Mouse (Mus musculus) limb, embryonic 13.5 days (tissue): ENCODE data around the gene Lbx1. TPM values are rescaled to one million over a fixed set of nuclear protein-coding genes. Genes with fewer than 3 reads are reported as not detected.
A peak's percentile ranks its signal among the peaks of the same experiment; 100 is the strongest.

ENCODE experiments used
- ATAC-seq: fragments of 200-750 bp; cut with Nextera tagmentation; 2 replicates; pipeline ENCODE4 v1.8.0; 2017; ENCODE audit warnings: low read depth, moderate number of reproducible peaks, moderate TSS enrichment; ENCODE audit not compliant: low FRiP score
- H3K27ac ChIP-seq: fragments of 300-500 bp; sonication (generic); 2 replicates; pipeline ENCODE4 v1.5.1; 2015; ENCODE audit warnings: inconsistent platforms, mild to moderate bottlenecking, moderate library complexity
- H3K27me3 ChIP-seq: fragments of 300-500 bp; sonication (generic); 2 replicates; pipeline ENCODE4 v1.6.1; 2015; ENCODE audit warnings: mild to moderate bottlenecking, inconsistent platforms
- H3K36me3 ChIP-seq: fragments of 300-500 bp; sonication (generic); 2 replicates; pipeline ENCODE4 v1.6.1; 2015; ENCODE audit warnings: inconsistent platforms, mild to moderate bottlenecking, moderate library complexity
- H3K4me1 ChIP-seq: fragments of 300-500 bp; sonication (generic); 2 replicates; pipeline ENCODE4 v1.6.1; 2015; ENCODE audit warnings: inconsistent platforms
- H3K4me2 ChIP-seq: fragments of 300-500 bp; sonication (generic); replicated peaks from 2 replicates; pipeline ENCODE4 v1.6.1; 2015; ENCODE audit warnings: inconsistent platforms, mild to moderate bottlenecking, moderate library complexity
- H3K4me3 ChIP-seq: fragments of 300-500 bp; sonication (generic); 2 replicates; pipeline ENCODE4 v1.5.1; 2015; ENCODE audit warnings: moderate library complexity, mild to moderate bottlenecking, inconsistent platforms
- H3K9ac ChIP-seq: fragments of 300-500 bp; sonication (generic); 2 replicates; pipeline ENCODE4 v1.6.1; 2015; ENCODE audit warnings: mild to moderate bottlenecking, inconsistent platforms
- H3K9me3 ChIP-seq: fragments of 300-500 bp; sonication (generic); 2 replicates; pipeline ENCODE4 v1.6.1; 2016; ENCODE audit warnings: inconsistent platforms
- WGBS: fragments of 180-500 bp; shearing (Covaris S2); methylation state at CpG from one replicate; pipeline ENCODE4 v1.1.7; 2015; 5-methylcytosine and 5-hydroxymethylcytosine counted together
- polyA plus RNA-seq: library from polyadenylated mRNA; unstranded; fragments of >200 nt; fragmentation: Nextera tagmentation; extraction: Ambion mirVana; gene quantifications from 2 replicates; pipeline ENCODE4 v1.2.1, GENCODE M21; 2015

Lbx1 gene
- polyA plus RNA-seq, 1 experiment from 2014 or later, result 1.4 TPM

DNA sequence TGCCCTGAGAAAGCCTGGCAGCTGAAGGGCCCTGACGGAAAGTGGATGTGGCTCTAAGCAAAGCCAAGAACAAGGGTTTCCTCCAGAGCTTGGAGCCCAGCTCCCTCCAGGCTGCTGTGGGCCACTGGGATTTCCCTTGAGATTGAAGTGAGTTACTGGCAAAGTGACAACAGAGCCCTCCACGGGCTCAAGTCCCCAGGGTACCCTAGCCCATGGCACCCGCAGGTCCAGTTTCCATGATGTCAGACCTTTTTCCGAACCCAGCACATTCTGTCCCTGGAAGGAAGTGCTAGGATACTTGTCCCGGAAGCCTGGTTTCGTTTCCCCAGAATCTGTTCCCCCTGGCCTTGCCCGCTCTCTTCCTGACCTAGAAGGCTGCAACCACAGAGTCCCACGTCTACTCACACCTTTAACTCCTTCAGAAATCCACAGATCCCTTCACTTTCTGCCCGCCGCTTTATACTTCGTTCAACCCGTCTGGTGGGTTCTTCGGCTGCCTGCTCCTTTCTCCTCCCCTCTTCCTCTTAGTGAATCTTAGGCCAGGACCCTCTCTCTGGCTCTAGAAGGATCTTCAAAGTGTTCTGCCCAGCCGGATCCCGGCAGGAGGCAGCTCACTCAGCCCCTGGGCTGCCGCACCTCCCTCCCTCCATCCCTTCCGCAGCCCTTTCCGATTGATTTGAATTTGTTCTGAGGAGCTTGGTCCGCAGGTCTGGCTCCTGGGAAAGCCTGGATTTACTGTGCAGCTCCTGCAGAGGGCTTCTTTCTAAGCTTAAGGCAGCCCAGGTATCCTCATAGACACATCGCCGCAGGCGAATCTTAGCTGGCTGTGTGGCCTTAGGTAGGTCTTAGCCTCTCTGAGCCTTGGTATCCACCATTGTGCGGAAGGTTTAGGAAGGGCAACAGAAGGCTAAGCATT is 7.0 kb upstream of the Lbx1 start:
- H3K4me2 ChIP-seq, result peak overlapping the region; percentile 14; the same call in 1 of the 2 replicates
- H3K9ac ChIP-seq, result no peak overlapping the region
- H3K27me3 ChIP-seq, result peaks cover 94% of the 10 kb centered on the region
- no peak overlapping the region for H3K27ac ChIP-seq
- no peak for ATAC-seq
- H3K9me3 ChIP-seq, result no peaks in the 10 kb centered on the region
- H3K4me1 ChIP-seq, result peaks cover 13% of the 10 kb centered on the region
- WGBS, result 3% methylated on average over 23 of the region's 23 CpGs
- H3K36me3 ChIP-seq, result no peaks in the 10 kb centered on the region
- peak overlapping the region; percentile 15; the same call in 1 of the 2 replicates for H3K4me3 ChIP-seq

DNA sequence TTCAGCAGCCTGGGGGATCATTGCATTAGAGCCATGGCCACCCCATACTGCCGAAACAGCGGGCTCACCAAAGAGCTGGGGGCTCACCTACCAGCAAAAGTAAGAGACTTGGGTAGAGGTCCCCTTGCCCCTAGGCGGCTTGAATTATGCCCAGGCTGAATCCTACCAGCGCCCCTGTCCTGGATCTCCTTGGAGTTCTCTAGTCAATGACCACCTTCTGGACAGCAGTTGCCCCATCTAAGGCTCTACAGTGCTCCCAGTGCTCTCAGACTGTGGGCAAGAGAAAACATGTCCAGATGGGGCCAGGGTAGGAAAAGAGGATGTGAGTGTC is 6.4 kb upstream of the Lbx1 start:
- Histone ChIP-seq H3K27ac (no peak overlapping the region), H3K9me3 (no peaks in the 10 kb centered on the region)
- ATAC-seq, result no peak

DNA sequence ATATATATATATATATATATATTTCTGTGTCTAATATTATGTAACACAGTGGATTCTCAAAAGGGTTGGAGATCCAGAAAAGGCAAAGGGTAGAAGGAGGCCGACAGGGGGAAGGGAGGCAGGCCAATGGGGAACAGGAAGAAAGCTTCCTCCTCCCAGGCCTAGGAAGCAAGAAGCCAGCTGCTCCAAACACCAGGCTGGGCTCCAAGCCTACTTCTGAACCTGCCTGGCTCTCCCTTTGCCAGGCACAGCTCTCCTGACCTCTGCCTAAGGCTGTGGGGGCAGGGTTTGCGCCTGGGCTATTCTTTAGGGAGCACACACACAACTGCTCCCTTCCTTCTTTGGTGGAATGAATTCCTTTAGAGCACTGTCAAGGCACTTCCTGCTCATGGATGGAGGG is 4.4 kb upstream of the Lbx1 start:
- WGBS, result 5% methylated on average over 2 of the region's 2 CpGs
- no peak for ATAC-seq

More for the DNA sequence above, 6.4 kb upstream of the Lbx1 start:
- no peak overlapping the region for H3K4me2 ChIP-seq
- H3K4me3 ChIP-seq, result no peak overlapping the region
- no peak overlapping the region for H3K9ac ChIP-seq
- WGBS, result 12% methylated on average over 4 of the region's 4 CpGs
- peaks cover 15% of the 10 kb centered on the region for H3K4me1 ChIP-seq
- H3K27me3 ChIP-seq, result peaks cover 98% of the 10 kb centered on the region
- H3K36me3 ChIP-seq, result no peaks in the 10 kb centered on the region

DNA sequence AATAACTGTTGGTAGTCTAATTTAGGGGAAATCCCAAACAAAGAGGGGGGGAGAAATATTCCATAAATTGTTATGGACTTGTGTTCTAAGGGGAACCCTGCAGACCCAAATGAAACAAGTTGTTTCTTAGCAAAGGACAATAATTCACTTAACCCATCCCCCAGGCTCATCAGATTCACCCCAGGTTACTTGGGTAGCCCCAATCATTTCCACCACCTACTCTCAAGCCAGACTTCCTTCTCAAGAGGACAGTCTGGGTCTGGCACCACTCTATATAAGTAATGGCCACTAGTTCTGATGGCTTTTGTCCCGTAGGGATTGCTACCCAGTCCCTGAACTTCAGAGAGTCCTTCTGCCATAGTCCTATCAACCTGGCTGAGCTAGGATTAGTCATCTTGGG is 3.6 kb upstream of the Lbx1 start:
- Histone ChIP-seq H3K4me2 (no peak overlapping the region), H3K36me3 (no peaks in the 10 kb centered on the region), H3K27me3 (peaks cover 97% of the 10 kb centered on the region), H3K27ac (no peak overlapping the region), H3K9me3 (no peaks in the 10 kb centered on the region), H3K4me3 (no peak overlapping the region), H3K4me1 (peaks cover 36% of the 10 kb centered on the region), H3K9ac (no peak overlapping the region)
- ATAC-seq, result no peak
- WGBS, result 9% methylated on average over 1 of the region's 1 CpGs

More for the DNA sequence above, 4.4 kb upstream of the Lbx1 start:
- Histone ChIP-seq H3K27me3 (peaks cover 97% of the 10 kb centered on the region), H3K36me3 (no peaks in the 10 kb centered on the region), H3K9me3 (no peaks in the 10 kb centered on the region), H3K4me2 (no peak overlapping the region), H3K9ac (no peak overlapping the region), H3K27ac (no peak overlapping the region), H3K4me1 (peaks cover 31% of the 10 kb centered on the region), H3K4me3 (no peak overlapping the region)

DNA sequence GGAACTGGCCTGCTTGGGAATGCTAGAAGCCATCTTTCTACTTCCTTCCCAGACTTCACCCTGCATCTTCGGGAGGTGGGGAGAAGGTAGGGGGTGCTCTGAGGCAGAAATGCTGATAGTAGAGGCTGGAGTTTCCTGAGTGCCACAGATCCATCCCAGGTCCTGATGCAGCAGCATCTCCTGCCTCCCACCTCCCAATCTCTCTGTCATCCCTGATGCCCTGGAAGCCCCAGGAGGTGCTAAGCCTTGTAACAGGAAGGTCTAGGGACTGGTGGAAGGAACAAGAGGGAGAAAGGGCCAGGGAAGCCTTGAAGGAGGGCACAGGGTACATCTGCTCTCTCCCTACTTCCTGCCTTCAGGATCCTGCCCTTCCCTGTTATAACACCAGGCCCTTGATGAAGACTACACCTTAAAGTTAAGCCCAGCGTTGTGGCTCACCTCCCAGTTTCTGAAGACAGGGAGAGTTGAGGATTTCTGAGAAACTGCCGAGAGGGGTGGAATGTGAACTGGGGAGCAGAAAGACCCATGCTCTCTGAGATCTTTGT is 2.1 kb upstream of the Lbx1 start:
- Histone ChIP-seq H3K4me3 (no peak overlapping the region; the same call in 1 of the 2 replicates), H3K9me3 (no peaks in the 10 kb centered on the region), H3K4me1 (peaks cover 37% of the 10 kb centered on the region), H3K27ac (no peak overlapping the region), H3K9ac (no peak overlapping the region), H3K4me2 (0 out of 2 replicates have a peak overlapping the region, but pooled peaks have one; percentile 65), H3K27me3 (peaks cover 97% of the 10 kb centered on the region), H3K36me3 (no peaks in the 10 kb centered on the region)
- ATAC-seq, result no peak
- 7% methylated on average over 3 of the region's 3 CpGs for WGBS

DNA sequence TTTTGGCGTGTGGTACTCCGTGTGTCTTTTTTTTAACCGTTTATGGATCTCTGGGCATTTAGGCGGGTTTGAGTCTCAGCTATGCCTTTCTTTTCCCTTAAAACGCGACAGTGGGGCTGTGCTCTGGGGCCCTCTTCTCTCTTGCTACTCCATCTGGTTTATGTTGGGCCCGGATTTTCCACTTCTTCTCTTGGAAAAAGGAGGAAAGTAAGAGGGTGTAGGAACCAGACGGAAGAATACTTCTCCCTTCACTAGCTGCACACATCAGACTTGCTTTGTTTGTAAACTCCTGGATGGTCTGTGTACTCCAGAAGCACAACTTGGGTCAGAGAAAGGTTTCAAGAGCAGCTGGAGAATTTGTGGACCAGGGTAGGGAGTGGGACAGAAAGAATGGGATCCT is 1.5 kb upstream of the Lbx1 start:
- H3K27me3 ChIP-seq, result peaks cover 97% of the 10 kb centered on the region
- H3K9ac ChIP-seq, result no peak overlapping the region
- H3K27ac ChIP-seq, result no peak overlapping the region
- 3% methylated on average over 8 of the region's 8 CpGs for WGBS
- H3K4me2 ChIP-seq, result peak overlapping the region; percentile 65; the same call in 1 of the 2 replicates
- H3K4me3 ChIP-seq, result peak overlapping the region; percentile 41; the same call in 1 of the 2 replicates
- no peaks in the 10 kb centered on the region for H3K36me3 ChIP-seq
- no peak for ATAC-seq
- no peaks in the 10 kb centered on the region for H3K9me3 ChIP-seq
- peaks cover 30% of the 10 kb centered on the region for H3K4me1 ChIP-seq

DNA sequence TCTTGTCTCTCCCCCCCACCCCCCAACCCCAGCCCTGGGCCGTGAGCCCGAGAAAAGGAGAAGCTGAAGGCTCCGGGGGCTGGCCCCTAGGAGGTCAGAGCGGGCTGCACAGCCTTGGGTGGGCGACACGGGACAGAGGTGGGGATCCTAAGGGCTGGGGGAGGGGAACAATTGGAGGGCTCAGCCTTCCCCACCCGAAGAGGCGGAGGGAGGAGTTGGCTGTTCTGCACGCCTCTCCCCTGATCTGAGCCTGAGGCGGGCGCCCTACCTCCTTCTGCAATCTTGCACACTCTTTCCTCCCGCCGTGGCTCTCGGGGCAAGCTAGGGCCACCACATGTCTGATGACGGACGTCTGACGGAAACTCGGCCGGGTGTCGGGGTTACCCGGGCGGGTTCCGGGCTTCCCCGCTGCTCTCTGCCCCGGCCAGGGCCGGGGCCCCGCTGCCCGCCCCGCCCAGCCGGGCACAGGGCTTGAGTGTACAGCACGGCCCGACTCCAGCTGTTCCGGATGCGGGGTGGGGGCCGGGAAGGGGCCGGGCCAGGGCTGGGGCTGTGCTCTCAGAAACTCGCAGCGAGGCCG is 841 bp upstream of the Lbx1 start:
- Histone ChIP-seq H3K9ac (peak overlapping the region; percentile 20; the same call in 1 of the 2 replicates), H3K4me1 (peaks cover 32% of the 10 kb centered on the region), H3K36me3 (no peaks in the 10 kb centered on the region), H3K27ac (no peak overlapping the region; the same call in 1 of the 2 replicates), H3K9me3 (no peaks in the 10 kb centered on the region), H3K4me2 (peak overlapping the region; percentile 65), H3K4me3 (peak overlapping the region; percentile 41), H3K27me3 (peaks cover 97% of the 10 kb centered on the region)
- ATAC-seq, result peak; percentile 71
- under 1% methylated on average over 37 of the region's 39 CpGs for WGBS

DNA sequence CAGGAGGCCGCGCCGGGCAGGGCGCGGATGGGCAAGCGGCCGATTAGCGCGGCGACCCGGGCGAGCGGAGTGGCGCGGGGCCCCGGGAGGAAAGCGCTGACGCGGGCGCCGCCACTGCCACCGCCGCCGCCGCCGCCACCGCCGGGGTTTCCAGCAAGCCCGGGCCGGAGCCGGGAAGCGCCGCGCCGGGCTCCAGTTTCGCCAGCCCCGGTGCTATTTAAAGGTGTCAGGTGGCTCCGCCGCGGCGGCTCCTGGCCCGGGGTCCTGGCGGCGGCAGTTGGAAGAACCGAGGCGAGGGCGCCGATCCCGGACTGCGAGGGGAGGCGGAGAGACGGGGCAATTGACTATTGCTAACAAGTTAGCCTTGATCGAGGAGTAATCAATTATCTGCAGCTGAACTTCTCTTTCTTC is 276 bp downstream of the Lbx1 start:
- WGBS, result 1% methylated on average over 52 of the region's 53 CpGs
- ATAC-seq, result no peak
- H3K4me2 ChIP-seq, result peak overlapping the region; percentile 65
- H3K36me3 ChIP-seq, result no peaks in the 10 kb centered on the region
- H3K27me3 ChIP-seq, result peaks cover 97% of the 10 kb centered on the region
- H3K4me1 ChIP-seq, result peaks cover 39% of the 10 kb centered on the region
- no peaks in the 10 kb centered on the region for H3K9me3 ChIP-seq
- peak overlapping the region; percentile 41 for H3K4me3 ChIP-seq
- H3K9ac ChIP-seq, result peak overlapping the region; percentile 36; the same call in 1 of the 2 replicates
- H3K27ac ChIP-seq, result no peak overlapping the region; the same call in 1 of the 2 replicates

DNA sequence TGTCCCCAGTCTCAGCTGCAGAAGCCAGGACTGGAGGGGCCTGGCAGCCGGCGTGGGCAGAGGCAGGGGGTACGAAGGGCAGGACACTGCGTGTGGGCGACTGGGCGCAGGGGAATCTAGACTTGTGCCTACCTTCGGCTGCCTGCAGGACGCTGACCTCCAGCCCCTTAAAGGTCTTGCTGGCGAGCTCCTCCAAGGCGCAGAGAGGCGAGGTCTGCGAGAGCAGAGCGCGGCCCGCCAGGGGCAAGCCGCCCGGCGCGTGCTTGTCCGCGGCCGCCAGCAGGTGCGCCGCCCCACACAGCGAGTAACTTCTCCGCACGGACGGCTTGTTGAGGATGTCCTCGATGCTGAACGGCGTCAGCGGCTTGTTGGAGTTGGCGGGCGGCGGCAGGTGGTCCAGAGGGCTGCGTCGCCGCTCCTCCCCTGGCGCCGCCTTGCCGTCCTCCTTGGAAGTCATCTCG is 811 bp downstream of the Lbx1 start:
- H3K4me1 ChIP-seq, result peaks cover 40% of the 10 kb centered on the region
- ATAC-seq, result no peak

DNA sequence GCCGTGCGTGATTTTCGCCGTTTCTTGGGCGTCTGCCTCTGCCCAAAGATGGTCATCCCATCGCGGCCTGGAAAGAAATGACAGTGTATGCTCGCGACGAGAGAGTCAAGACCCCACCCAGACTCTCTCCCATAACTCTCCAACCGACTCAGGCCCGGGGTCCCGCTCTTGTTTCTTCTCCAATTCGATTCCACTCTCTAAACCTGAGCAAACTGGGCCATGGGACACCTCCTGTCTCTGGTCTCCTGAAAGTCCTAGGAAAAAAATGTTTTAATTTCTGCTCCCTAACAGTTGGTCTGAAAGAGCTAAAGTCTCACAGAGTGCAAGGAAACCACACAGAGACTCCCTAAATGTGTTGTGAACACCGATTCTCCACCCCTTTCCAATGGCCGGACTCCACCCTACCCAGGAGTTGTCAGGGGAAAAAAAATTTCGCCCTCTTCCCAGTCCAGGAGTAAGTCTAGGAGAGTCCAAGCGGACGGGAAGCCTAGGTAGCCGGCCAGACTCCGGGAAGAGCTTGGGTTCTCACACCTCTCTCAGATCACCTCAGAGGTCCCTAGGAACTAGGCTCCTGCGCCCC is 1.3 kb downstream of the Lbx1 start:
- H3K27me3 ChIP-seq, result peaks cover 98% of the 10 kb centered on the region
- no peaks in the 10 kb centered on the region for H3K36me3 ChIP-seq
- WGBS, result under 1% methylated on average over 22 of the region's 22 CpGs
- 0 out of 2 replicates have a peak overlapping the region, but pooled peaks have one; percentile 36 for H3K9ac ChIP-seq
- peak overlapping the region; percentile 41 for H3K4me3 ChIP-seq
- H3K4me2 ChIP-seq, result peak overlapping the region; percentile 65
- H3K27ac ChIP-seq, result no peak overlapping the region
- H3K4me1 ChIP-seq, result peaks cover 45% of the 10 kb centered on the region
- H3K9me3 ChIP-seq, result no peaks in the 10 kb centered on the region
- no peak for ATAC-seq

More for the DNA sequence above, 811 bp downstream of the Lbx1 start:
- under 1% methylated on average over 42 of the region's 42 CpGs for WGBS
- Histone ChIP-seq H3K27ac (no peak overlapping the region), H3K4me2 (peak overlapping the region; percentile 65), H3K27me3 (peaks cover 98% of the 10 kb centered on the region), H3K4me3 (peak overlapping the region; percentile 41), H3K9ac (peak overlapping the region; percentile 36; the same call in 1 of the 2 replicates), H3K9me3 (no peaks in the 10 kb centered on the region), H3K36me3 (no peaks in the 10 kb centered on the region)

DNA sequence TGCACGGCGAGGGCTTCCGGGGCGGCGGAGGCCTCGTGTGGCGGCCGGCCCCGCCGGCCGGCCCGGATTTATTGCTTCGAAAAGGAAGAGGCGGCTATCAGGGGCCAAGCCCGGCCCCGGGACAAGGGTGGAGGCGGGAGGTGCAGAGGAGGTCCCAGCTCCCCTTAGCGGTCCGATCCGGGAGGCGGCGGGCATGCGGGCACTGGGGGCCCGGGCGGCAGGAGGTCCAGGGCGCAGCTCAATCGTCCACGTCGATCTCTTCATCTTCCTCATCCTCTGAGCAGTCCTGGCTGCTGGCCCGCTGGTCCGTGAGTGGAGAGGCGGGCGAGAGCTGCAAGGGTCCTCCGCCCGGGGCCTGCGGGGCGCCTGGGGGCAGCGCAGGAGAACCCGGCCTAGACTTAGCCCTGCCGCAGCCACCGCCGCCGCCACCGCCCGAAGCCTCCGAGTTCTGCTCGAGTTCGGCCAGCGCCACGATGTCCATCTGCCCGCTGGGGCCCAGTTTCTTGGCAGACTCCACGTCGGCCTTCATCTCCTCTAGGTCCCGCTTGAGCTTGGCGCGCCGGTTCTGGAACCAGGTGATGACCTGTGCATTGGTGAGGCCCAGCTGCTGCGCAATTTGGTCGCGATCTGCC is 2.0 kb downstream of the Lbx1 start:
- peaks cover 46% of the 10 kb centered on the region for H3K4me1 ChIP-seq
- H3K4me3 ChIP-seq, result peak overlapping the region; percentile 41
- H3K27me3 ChIP-seq, result peaks cover 98% of the 10 kb centered on the region
- H3K9me3 ChIP-seq, result no peaks in the 10 kb centered on the region
- peak overlapping the region; percentile 5; the same call in 1 of the 2 replicates for H3K9ac ChIP-seq
- no peak for ATAC-seq
- WGBS, result 1% methylated on average over 57 of the region's 60 CpGs
- H3K27ac ChIP-seq, result no peak overlapping the region
- no peaks in the 10 kb centered on the region for H3K36me3 ChIP-seq
- peak overlapping the region; percentile 65 for H3K4me2 ChIP-seq
